Mouse (Mus musculus): ENCODE data around the gene Fbln5.

Fbln5 gene

DNA sequence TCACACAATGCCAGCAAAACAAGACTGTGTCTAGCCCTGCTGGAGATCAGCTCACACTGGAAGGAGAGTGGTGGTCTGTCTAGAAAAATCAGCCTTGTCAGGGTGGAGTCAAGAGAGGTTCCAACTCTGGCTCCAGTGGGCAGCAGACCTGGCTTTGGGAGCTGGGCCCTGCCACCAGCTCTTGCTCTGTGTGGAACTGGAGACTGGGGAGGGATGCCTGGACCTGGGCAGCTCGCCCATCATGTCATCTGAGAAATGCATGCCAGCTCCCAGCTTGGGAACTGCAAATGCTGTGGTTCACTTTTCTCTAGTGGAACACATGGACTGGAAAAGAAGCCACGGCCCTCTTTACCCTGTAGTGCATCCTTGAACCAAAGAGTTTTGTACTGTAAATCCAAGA is 8.3 kb downstream of the Fbln5 start:
- DNase-seq (ENCODE audit: low spot score): no peak

DNA sequence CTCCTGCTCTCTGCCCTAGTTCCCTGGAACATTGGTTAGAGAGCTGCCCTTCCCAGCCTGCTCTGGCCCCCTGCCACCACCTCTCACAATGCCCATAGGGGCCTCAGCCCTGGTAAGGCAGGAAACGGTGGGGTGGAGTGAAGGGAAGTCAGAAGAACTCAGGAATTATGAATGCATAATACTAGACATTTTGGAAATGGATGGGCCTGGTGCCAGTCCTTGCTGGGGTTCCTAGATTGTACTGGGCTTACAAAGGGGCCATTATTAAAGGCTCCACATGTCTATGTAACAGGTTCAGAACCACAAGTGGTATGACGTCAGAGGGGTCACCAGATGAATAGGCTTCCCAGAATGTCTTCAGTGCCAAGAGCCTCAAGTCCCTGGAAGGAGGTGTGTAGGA is 11.5 kb downstream of the Fbln5 start:
- DNase-seq (ENCODE audit: low spot score): no peak

DNA sequence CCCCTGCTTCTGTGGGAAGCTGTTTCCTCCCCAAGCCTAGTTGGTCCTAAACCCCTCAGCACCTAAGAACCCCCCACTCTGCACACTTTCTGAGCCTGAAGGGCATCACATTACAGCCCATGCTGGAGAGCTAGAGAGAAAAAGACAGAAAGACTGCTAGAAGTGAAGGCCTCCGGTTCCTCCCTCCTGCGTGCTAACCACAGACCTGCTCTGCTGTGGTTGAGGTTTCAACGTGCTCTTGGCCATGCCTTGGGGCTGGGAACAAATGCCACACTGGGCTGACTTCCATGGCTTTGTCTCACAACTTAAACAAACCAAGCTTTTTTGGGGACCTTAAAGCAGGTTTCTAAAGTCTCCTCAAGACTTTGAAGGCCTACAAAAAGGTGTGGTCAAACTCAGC is 16.4 kb downstream of the Fbln5 start:
- DNase-seq (ENCODE audit: low spot score): no peak

DNA sequence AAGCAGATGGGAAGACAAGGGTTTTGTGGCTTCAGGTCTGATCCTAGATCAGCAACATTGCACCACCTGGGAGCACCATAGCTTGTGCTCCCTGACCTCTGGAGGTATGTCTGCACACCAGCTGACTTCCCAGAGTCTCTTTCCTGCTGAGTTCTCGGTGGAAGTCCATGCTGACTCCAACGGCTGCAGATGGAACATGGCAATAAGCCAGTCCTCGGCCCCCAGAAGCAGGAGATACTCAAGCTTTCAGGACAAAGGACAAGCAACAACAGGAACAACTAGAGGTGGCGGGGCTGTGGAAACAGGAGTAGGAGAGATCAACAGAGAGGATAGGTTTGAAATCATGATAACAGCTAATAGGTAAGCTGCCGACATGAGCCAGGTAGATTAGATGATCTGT is 17.1 kb downstream of the Fbln5 start:
- DNase-seq (ENCODE audit: low spot score): no peak

DNA sequence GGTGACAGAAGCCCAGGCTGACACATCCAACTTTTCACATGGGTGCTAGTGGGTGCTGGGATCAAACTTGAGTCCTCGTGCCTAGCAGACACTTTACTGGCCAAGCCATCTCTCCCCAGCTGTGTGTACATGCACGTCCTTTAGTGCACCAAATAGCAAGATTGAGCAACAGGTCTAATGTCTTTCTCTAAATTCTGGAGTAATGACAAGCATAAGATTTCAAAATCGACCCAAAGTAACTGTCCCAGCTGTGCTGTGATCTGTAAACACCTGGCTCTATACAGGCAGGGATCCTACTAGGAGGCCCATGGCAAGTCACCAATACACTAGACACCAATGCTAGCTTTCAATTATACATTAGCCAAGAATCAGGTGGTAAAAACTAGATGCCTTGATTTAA is 17.8 kb downstream of the Fbln5 start:
- DNase-seq (ENCODE audit: low spot score): no peak

DNA sequence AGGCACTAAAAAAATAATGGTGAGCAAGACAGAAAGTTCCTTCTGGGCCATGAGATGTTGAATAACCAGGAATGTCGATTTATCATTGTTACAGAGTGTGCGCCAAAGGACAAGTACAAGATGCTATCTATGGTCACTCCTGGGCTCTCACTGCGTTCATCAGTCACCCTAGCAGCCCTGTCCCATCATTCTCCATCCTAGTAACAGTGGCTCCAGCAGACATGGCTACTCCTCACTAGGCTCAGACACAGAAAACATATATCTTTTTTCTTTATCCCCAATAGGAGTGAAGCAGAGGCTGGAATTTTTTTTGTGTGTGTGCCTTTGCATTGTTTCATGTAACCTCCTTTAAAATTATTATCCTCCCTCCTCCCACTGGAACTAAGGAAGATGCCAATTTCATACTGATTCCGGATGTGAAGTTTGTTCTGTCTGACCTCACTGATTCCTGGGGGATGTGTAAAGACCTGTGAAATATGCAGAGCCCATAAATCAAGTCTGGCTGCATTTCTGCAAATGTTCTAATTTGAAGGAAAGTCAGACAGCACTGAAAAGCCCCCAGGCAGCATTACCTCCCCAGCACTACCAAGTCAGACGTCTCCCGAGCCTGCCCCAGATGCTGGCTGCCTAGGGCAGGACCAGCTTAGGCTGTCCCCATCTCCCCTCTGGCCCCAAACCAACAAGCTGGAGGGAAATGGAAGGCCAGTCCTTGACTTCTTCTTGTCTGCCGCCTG is 20.5 kb downstream of the Fbln5 start:
- no peak for DNase-seq (ENCODE audit: low spot score)

DNA sequence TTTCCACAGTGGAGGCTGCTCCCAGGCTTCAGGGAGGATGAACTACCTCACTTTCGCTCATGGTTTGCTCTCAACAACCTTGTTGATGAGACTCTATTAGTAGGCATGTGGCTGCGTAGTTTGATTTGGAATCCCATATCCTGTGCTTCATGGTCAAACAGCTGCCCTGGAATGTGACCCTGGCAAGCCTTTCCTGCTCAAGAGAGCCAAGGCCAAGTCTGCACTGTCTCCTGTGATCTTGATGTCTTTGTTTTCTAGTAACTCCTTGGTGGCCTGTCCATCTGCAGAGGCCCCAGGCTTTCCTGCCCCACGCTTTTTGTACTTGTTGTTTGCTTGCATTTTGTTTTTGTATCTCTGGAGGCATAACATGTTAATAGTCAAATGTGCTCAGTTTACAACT is 24.4 kb downstream of the Fbln5 start:
- DNase-seq (ENCODE audit: low spot score): no peak

DNA sequence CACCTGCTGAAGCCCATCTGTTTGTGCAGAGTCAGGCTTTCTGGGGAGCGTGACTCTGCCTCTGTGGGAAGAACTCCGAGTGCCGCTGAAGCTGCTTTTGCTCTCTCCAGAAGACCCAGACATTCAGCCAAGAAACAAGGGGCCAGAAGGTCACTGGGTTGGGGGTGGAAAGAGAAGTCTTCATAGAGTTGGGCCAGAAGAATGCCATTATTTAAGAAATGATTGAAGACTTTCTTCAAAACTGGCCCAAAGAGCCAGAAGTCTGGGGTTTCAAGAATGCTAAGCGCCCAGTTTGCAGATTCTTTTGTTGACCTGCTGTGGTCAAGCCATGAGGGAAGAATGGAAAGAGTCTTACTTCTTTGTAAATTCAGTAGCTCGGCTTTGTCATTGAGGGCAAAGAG is 25.6 kb downstream of the Fbln5 start:
- DNase-seq (ENCODE audit: low spot score): no peak

DNA sequence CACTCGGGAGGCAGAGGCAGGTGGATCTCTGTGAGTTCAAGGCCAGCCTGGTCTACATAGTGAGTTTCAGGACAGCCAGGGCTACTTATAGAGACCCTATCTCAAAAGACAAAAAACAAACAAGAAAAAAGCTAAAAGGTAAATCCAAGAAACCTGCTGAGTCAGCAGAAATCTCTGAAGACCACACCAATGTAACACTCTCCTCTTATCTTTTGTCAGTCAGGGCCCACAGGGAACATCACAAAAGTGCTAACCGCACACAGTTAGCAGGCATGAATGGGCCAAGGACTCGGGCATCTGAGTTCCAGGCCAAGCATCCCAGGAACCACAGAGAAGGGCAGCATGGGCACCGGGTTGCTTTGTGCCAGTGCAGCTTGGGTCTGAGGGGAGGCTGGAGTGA is 26.2 kb downstream of the Fbln5 start:
- no peak for DNase-seq (ENCODE audit: low spot score)

DNA sequence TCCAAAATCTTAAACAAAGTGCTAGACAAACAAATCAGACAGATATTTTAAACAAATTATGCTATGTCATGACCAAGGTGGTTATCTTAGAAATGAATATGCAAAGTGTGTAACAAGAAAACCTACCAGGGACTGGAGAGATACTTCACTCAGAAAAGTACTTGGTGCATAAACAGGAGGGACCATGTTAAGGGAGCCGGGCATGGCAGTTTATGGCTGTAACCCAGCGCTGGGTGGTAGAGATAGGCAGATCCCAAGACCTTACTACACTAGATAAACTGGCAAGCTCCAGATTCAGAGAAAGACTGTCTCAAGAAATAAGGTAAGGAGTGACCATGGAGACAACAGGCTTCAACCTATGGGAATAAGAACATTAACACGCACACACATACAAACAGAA is 29.1 kb downstream of the Fbln5 start:
- no peak for DNase-seq (ENCODE audit: low spot score)

DNA sequence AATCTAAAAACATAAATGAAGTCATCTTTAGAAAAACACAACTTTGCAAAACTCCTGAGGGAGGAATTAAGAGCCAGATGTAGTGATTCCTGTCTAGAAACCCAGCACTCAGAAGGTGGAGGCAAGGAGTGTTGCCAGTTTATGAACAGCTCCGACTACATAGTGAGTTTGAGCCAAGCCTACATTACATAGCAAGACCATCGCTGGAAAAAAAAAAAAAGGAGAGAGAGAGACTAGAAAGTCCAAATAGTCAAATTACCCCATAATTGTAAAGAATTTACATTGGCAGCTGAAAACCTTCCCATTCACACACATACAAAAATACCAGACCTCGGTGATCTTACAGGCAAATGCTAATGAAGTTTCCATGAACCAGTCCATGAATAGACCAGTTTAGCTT is 29.6 kb downstream of the Fbln5 start:
- DNase-seq (ENCODE audit: low spot score): no peak

DNA sequence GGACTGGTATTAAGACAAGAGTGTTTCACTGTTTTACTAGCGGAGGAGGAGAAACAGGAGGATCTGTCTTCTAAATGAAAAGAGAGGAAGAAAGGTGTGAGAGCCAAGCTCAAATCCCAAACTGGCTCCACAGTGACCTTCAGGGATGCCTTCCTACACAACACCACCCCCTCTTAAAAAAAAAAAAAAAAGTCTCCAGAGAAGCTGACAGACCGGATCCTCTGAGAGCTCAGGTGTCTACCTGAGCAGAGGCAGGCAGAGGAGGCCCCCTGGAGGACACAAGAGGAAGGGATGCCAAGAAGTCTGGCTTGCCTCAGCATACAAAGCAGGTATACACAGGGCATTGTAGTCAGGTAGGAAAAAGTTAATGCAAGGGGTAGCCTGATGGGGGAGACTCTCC is 36.1 kb downstream of the Fbln5 start:
- no peak for DNase-seq (ENCODE audit: low spot score)

DNA sequence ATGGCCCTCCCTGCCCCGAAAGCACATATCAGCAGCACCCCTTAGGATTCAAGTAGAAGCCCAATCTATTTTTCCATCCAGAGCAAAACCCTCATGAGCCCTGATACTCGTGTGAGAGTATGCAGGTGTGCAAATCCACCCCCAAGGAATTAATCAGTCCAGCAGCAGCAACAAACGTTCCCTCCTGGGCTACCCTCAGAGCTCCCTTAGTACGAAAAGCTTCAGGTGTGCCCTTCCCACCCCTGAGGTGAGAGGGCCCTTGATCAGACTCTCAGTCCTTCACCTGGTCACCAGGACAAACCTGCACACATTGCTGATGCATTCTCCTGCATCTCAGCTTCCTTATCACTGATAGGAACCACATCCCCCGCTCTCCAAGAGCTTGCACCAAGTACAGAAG is 37.9 kb downstream of the Fbln5 start:
- no peak for DNase-seq (ENCODE audit: low spot score)

DNA sequence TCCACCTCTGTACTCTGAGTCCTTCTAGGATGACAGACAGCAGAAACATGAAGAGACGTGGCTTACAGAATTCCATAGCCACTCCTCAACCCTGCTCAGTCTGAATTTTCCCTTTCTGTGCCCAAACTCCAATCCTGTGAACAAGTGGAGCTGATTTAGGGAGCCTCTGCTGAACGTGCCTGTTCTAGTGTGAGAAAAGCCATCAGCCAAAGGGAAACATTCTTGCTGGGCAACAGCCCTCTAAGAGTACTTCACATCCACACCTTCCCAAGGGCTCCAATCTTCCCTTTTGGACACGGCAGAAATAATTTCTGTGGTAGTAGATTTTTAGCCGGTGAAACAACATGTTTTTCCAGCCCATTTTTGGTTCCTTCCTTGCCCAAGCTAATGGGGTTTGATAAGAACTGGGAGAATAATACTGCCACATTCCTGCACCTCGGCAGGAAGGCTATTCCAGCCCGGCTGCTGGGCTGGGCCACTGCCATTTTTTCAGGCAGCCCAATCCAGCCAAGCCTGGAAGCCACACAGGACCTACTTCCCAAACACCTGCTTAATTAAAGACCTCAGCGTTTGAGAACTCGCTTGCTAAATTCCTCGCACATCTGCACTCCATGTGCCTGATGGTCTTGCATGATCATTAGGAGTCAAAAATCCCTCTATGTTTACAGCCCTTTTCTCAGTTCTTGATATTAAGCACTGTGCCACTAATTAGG is 41.1 kb downstream of the Fbln5 start:
- DNase-seq (ENCODE audit: low spot score): no peak

DNA sequence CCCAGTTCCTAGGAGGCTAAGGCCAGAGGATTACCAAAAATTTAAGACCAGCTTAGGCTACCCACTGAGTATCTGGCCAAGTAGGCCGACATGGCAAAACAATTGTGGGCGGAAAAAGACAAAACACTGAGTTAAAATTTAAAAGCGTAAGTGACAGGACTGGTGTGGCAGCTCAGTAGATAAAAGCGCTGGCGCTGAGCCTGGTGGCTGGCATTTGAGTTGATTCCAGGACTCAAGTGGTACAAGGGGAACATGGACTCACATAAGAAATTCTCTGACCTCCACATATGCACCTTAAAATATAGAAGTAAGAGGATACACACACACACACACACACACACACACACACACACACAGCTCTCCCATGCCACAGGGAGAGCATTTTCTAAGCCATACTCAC is 42.5 kb downstream of the Fbln5 start:
- no peak for DNase-seq (ENCODE audit: low spot score)

DNA sequence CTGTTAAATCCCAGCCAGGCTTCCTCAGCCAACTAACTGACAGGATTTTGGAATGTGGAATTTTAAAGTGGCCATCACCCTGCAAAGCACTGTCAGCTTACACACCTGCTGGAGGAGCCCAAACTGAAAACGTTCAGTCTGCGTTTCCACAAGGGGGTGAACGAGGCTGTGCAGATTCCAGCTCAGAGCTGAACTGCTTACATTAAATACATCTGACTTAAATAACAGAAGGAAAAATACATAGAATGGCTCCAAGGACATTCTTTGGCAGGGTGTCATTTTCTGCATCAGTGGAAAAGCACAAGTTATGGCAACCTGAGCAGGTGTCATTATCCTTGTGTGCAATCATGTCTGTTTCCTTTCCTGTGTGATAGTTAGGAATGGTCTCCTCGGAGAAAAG is 44.7 kb downstream of the Fbln5 start:
- DNase-seq (ENCODE audit: low spot score): no peak

DNA sequence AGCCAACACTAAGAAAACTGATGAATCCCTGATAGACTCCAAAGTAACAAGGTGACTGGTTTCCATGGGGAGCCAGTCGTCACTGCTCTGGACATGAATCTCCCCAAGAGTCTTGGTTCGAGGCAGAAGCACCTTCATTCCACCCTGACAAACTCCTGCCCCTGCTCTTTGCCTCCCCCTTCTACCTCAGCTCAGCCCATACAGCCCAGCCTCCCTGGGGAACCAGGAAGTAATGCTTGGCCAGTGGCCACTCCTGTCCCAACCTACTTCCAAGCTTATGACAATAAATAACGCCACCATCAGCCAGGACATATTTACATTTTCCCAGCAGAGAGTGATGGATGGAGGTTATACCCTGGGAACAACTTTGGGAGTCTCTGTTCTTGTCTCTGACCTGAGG is 45.9 kb downstream of the Fbln5 start:
- DNase-seq (ENCODE audit: low spot score): no peak

DNA sequence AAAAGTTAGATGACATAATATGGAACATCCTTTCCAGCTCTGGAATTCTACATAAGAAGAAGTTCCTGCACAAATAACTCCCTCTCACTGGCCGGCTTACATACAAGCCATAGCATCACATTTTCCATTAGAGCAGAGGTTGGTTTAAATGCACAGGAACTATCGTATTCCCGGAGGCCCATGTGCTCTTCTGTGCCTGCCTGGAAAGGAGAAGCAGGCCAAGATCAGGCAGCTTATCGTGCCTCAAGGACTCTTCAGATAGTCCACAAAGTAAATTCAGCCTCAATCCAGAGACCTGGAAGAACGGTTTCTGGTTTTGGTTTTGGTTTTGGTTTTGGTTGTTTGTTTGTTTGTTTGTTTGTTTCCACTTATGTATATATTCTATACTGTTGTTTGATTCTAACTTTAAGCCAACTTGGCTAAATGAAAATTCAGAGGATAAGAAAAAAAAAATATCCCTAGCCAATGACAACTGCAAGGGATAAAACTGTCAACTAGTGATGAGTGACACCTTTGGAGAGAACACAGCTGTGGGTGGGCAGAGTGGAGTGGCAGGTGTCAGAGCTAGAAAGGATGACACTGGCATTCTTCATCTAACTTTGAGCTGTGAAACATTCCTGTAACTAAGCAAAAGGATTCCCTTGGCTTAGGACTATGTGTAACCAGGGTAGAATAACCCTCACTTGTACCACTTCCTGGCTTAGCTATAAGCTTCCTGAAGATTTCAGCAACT is 48.4 kb downstream of the Fbln5 start:
- DNase-seq (ENCODE audit: low spot score): no peak

DNA sequence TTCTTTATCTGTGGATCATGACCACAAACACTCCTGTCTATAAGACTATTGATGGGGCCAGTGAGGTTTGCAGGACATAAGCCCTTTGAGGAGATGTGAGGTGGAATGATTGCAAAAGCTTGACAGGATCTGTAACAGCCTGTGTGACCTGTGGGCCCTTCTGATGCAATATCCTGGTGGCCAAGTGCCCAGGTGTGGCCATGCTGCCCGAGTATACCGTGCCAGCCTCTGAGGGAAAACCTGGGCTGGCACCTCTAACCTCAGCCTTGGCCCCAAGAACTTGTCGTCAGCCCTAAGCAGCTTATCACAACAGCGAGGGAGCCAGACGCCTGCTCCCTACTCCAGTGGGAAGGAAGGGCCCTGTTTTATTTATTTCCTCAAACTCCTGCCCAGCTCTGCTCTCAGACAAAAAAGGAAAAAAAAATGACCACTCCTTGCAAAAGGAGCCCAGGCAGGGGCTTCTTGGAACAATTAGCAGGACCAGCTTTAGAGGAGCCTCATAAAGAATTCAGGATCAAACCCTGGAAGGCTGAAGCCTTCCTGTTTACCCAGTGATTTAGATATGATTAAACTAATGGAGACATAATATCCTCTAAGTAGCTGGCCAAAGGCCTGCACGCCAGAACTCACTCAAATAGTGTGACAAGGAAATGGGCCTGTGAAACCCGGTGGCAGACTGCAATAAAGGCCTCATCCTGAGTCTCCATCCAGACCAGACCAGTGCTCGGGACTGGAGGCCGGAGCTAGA is 51.4 kb downstream of the Fbln5 start:
- DNase-seq (ENCODE audit: low spot score): peak; percentile 48

DNA sequence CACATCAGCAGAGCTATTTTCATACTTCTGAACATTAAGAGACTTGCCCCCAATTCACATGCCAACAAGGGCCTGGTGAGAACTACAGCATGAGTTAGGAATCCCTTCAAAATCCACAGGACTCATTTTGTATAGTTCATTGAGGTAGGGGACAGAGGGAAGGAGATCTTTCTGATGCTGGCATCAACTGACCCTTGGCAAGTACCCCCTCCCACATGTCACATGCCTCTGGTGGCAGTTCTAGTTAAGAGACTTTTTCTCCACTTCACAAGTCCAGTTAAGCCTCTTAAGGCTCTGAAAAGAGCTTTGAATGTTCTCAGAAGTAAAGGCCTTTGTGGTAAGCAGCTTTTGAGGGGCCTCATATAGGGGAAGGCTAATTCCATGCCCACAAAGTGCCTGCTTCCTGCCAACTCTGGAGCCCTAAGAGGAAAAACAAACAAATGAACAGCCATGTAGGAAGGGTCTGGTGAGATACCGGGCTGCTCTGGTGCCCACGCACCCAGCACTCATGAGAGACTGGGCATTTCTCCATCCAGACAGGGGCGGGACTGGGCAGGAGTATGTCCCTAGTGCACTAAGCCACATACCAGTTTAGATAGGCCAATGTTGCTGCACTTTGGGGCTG is 52.5 kb downstream of the Fbln5 start:
- peak; percentile 7 for DNase-seq (ENCODE audit: low spot score)

DNA sequence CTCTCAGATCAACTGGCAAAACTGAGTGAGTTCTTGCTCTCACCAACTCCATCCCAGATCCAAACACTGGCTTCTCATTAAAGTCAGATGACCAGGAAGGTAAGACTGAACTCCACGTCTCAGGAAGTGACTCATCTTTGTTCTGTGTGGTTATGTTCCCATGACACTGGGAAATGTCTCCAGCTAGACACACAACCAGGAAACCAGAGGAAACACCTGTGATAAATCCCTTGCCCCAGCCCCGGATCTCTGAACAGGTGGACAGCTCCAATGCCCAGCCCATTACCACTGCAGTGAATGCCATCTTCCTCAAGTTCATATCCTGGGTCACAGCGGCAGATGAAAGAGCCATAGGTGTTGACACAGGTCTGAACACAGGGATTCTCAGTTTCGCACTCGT is 54.0 kb downstream of the Fbln5 start:
- no peak for DNase-seq (ENCODE audit: low spot score)

DNA sequence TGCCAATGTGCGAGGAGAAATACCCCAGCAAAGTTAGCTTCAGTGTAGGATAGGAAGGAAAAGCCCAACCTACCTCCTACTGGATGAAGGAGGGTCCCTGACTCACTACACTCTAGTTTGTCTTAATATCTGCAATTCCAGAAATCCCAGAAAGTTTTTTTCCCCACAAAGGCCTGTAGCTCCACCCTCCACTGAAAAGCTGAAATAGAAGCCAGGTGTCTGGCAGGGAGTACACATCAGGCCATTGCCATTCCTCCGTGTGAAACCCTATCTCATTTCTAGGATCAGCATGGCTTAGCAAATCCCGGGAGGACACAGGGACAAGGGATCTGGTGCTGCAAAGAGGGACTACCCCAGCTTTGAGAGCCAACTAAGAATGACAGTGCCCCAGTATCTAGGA is 55.8 kb downstream of the Fbln5 start:
- no peak for DNase-seq (ENCODE audit: low spot score)
